Mouse (Mus musculus) small intestine, adult 2 months (tissue): ENCODE measurements at regions not wholly inside any gene's neighbourhood (a gene's known extent, or its start where the extent isn't known, plus 50 kb on each side); places are given as distances from the start of the nearest gene placed in this dataset.

ENCODE experiments used
- H3K27ac ChIP-seq: fragments of 200-500 bp; 2 replicates; pipeline ENCODE4 v1.5.1; 2012; ENCODE audit warnings: low read depth, low read length, control low read depth, inconsistent platforms; ENCODE audit not compliant: insufficient read depth
- H3K27me3 ChIP-seq: fragments of 200-500 bp; 2 replicates; pipeline ENCODE4 v1.6.1; 2012; ENCODE audit warnings: mild to moderate bottlenecking, moderate library complexity, low read length, inconsistent platforms; ENCODE audit not compliant: control insufficient read depth, insufficient read depth
- H3K36me3 ChIP-seq: fragments of 200-500 bp; 2 replicates; pipeline ENCODE4 v1.6.1; 2012; ENCODE audit warnings: mild to moderate bottlenecking, low read length, control low read depth, inconsistent platforms; ENCODE audit not compliant: control insufficient read depth, insufficient read depth
- H3K4me1 ChIP-seq: fragments of 200-500 bp; 2 replicates; pipeline ENCODE4 v1.6.1; 2012; ENCODE audit warnings: low read length, inconsistent platforms, mixed read lengths; ENCODE audit not compliant: control insufficient read depth, insufficient read depth, insufficient read length
- H3K4me3 ChIP-seq: fragments of 200-500 bp; 2 replicates; pipeline ENCODE4 v1.5.1; 2012; ENCODE audit warnings: low read depth, mild to moderate bottlenecking, control low read depth, inconsistent platforms, low read length, moderate library complexity
- CTCF ChIP-seq: fragments of 200-500 bp; IDR thresholded peaks from 2 replicates; pipeline ENCODE4 v1.5.1; 2012; ENCODE audit warnings: low read depth, mild to moderate bottlenecking, control low read depth, inconsistent platforms, low read length, moderate library complexity, mixed read lengths; ENCODE audit not compliant: insufficient replicate concordance, insufficient read length; ENCODE audit errors: extremely low read depth
- POLR2A ChIP-seq: fragments of 200-500 bp; IDR thresholded peaks from 2 replicates; pipeline ENCODE4 v1.6.1; 2012; ENCODE audit warnings: low read depth, mild to moderate bottlenecking, control low read depth, inconsistent platforms, low read length, moderate library complexity
- WGBS: fragments of 180-500 bp; shearing (Covaris S2); methylation state at CpG from one replicate; pipeline ENCODE4 v1.1.7; 2018; 5-methylcytosine and 5-hydroxymethylcytosine counted together

GRCm38 (mm10) chr10:37210223-37210622 lies 71.5 kb upstream of the Marcks start:
- TF ChIP-seq POLR2A (no peak), CTCF (no peak)
- Histone ChIP-seq H3K4me3 (no peak overlapping the region), H3K36me3 (no peaks in the 10 kb centered on the region), H3K4me1 (peaks cover 2% of the 10 kb centered on the region; the same call in 1 of the 2 replicates), H3K27ac (no peak overlapping the region), H3K27me3 (no peaks in the 10 kb centered on the region)
- 98% methylated on average over 1 of the region's 1 CpGs for WGBS

- H3K27ac ChIP-seq = no peak overlapping the region
- WGBS = 48% methylated on average over 1 of the region's 1 CpGs
- TF ChIP-seq POLR2A = no peak
- no peak for TF ChIP-seq CTCF
- H3K4me3 ChIP-seq = no peak overlapping the region
- H3K27me3 ChIP-seq = no peaks in the 10 kb centered on the region
- H3K36me3 ChIP-seq = no peaks in the 10 kb centered on the region
- H3K4me1 ChIP-seq = no peaks in the 10 kb centered on the region
Measured at GRCm38 (mm10) chr10:37206986-37207385, 68.3 kb upstream of the Marcks start.

- WGBS = 54% methylated on average over 4 of the region's 4 CpGs
- TF ChIP-seq CTCF (no peak), POLR2A (no peak)
- H3K27me3 ChIP-seq = no peaks in the 10 kb centered on the region
- no peaks in the 10 kb centered on the region for H3K36me3 ChIP-seq
- no peak overlapping the region for H3K27ac ChIP-seq
- no peaks in the 10 kb centered on the region for H3K4me1 ChIP-seq
- H3K4me3 ChIP-seq = no peak overlapping the region
Measured at GRCm38 (mm10) chr10:37206546-37206945, 67.8 kb upstream of the Marcks start.

- H3K27me3 ChIP-seq = no peaks in the 10 kb centered on the region
- no peak for TF ChIP-seq POLR2A
- TF ChIP-seq CTCF = no peak
- H3K4me1 ChIP-seq = no peaks in the 10 kb centered on the region
- no peak overlapping the region for H3K4me3 ChIP-seq
- no peaks in the 10 kb centered on the region for H3K36me3 ChIP-seq
- WGBS = 93% methylated on average over 1 of the region's 1 CpGs
- H3K27ac ChIP-seq = no peak overlapping the region
Measured at GRCm38 (mm10) chr10:37203709-37204108, 65.0 kb upstream of the Marcks start.

- Histone ChIP-seq H3K27ac (no peak overlapping the region), H3K27me3 (no peaks in the 10 kb centered on the region), H3K36me3 (no peaks in the 10 kb centered on the region), H3K4me1 (no peaks in the 10 kb centered on the region), H3K4me3 (no peak overlapping the region)
- WGBS = 86% methylated on average over 13 of the region's 13 CpGs
- TF ChIP-seq CTCF = no peak
- TF ChIP-seq POLR2A = no peak
Measured at GRCm38 (mm10) chr10:37194798-37195453, 56.2 kb upstream of the Marcks start.

GRCm38 (mm10) chr10:37194131-37194797 lies 55.5 kb upstream of the Marcks start:
- Histone ChIP-seq H3K4me1 (no peaks in the 10 kb centered on the region), H3K4me3 (no peak overlapping the region), H3K27ac (peak overlapping the region; percentile 21), H3K27me3 (no peaks in the 10 kb centered on the region), H3K36me3 (no peaks in the 10 kb centered on the region)
- WGBS = 82% methylated on average over 15 of the region's 15 CpGs
- TF ChIP-seq POLR2A (no peak), CTCF (no peak)

GRCm38 (mm10) chr10:37192661-37193060 lies 53.9 kb upstream of the Marcks start:
- Histone ChIP-seq H3K4me1 (no peaks in the 10 kb centered on the region), H3K4me3 (no peak overlapping the region), H3K27ac (peak overlapping the region; percentile 2; the same call in 1 of the 2 replicates), H3K27me3 (no peaks in the 10 kb centered on the region), H3K36me3 (no peaks in the 10 kb centered on the region)
- TF ChIP-seq POLR2A = no peak
- no peak for TF ChIP-seq CTCF
- 75% methylated on average over 2 of the region's 2 CpGs for WGBS

- Histone ChIP-seq H3K4me3 (no peak overlapping the region), H3K36me3 (no peaks in the 10 kb centered on the region), H3K27me3 (no peaks in the 10 kb centered on the region), H3K27ac (no peak overlapping the region), H3K4me1 (no peaks in the 10 kb centered on the region)
- 75% methylated on average over 6 of the region's 6 CpGs for WGBS
- TF ChIP-seq CTCF (no peak), POLR2A (no peak)
Measured at GRCm38 (mm10) chr10:37190092-37190491, 51.4 kb upstream of the Marcks start.
